Mouse (Mus musculus) G1E (cell line): Measurements from ENCODE around the gene Tbc1d30.

Source experiments
- CTCF ChIP-seq: IDR thresholded peaks from 2 replicates; pipeline ENCODE4 v1.5.1; 2012; ENCODE audit warnings: low read depth, low read length, inconsistent platforms, mixed read lengths
- GATA1 ChIP-seq: IDR thresholded peaks from 2 replicates; pipeline ENCODE4 v1.6.1; 2012; ENCODE audit warnings: borderline replicate concordance, low read length, inconsistent platforms, mixed read lengths
- GATA2 ChIP-seq: IDR thresholded peaks from 2 replicates; pipeline ENCODE4 v1.6.1; 2012; ENCODE audit warnings: low read depth, low read length, inconsistent platforms, borderline replicate concordance
- POLR2AphosphoS5 ChIP-seq: IDR thresholded peaks from 2 replicates; pipeline ENCODE4 v1.6.1; 2012; ENCODE audit warnings: low read depth, low read length, inconsistent platforms; ENCODE audit not compliant: insufficient replicate concordance
- TAL1 ChIP-seq: conservative IDR thresholded peaks from 2 replicates; pipeline ENCODE4 v1.6.1; 2012; ENCODE audit warnings: low read depth, low read length, inconsistent platforms, mixed read lengths

GRCm38 (mm10) chr10:121342260-121342659 lies 8.8 kb downstream of the Tbc1d30 start:
- TF ChIP-seq CTCF (no peak), TAL1 (no peak), GATA1 (no peak), POLR2AphosphoS5 (no peak), GATA2 (no peak)
